Mouse (Mus musculus) heart, postnatal 4 days (tissue): ENCODE measurements at regions not wholly inside any gene's neighbourhood (a gene's known extent, or its start where the extent isn't known, plus 50 kb on each side); places are given as distances from the start of the nearest gene placed in this dataset.

Source experiments
- DNase-seq: peaks from one replicate; pipeline ENCODE4 v3.0.0; 2021

- DNase-seq: no peak
Observed at GRCm38 (mm10) chr9:57325962-57326361, 63.5 kb upstream of the 1700017B05Rik start.

GRCm38 (mm10) chr9:57319009-57319408, 56.6 kb upstream of the 1700017B05Rik start:
- DNase-seq: no peak

- peak; percentile 10 for DNase-seq
Observed at GRCm38 (mm10) chr9:57317531-57318201, 55.3 kb upstream of the 1700017B05Rik start.

GRCm38 (mm10) chr9:57315032-57315660, 52.7 kb upstream of the 1700017B05Rik start:
- no peak for DNase-seq

GRCm38 (mm10) chr9:57313876-57314275, 51.5 kb upstream of the 1700017B05Rik start:
- DNase-seq: no peak

- DNase-seq: no peak
Observed at GRCm38 (mm10) chr9:57312521-57312920, 50.1 kb upstream of the 1700017B05Rik start.
